Mouse (Mus musculus) embryonic fibroblast, embryonic 13.5 days (primary cell): ENCODE measurements at regions not wholly inside any gene's neighbourhood (a gene's known extent, or its start where the extent isn't known, plus 50 kb on each side); places are given as distances from the start of the nearest gene placed in this dataset.

ENCODE experiments used
- CTCF ChIP-seq: IDR thresholded peaks from 2 replicates; pipeline ENCODE4 v1.5.1; 2011; ENCODE audit warnings: mild to moderate bottlenecking, control low read depth, low read length, moderate library complexity, borderline replicate concordance; ENCODE audit not compliant: insufficient read depth
- POLR2A ChIP-seq: IDR thresholded peaks from 2 replicates; pipeline ENCODE4 v1.6.1; 2011; ENCODE audit warnings: low read depth, mild to moderate bottlenecking, control low read depth, low read length, moderate library complexity

- no peak for TF ChIP-seq POLR2A
- no peak for TF ChIP-seq CTCF
These were observed 85.2 kb upstream of the Hapln1 start for GRCm38 (mm10) chr13:89454249-89455018.
